Mouse (Mus musculus): ENCODE data around the gene Slc2a2. TPM values are rescaled to one million over a fixed set of nuclear protein-coding genes. Genes with fewer than 3 reads are reported as not detected.
"Not testable (repeated sequence)": the region's sequence is repeated elsewhere in the genome, so short reads cannot be mapped to it uniquely, and the experiment has no call there.

Gene Slc2a2
- polyA plus RNA-seq, 1 experiment from 2014 or later: 0.17 TPM

- Histone ChIP-seq H3K4me3 (no peak overlapping the region), H3K4me1 (replicated peaks) (no peaks in the 10 kb centered on the region), H3K27me3 (replicated peaks) (no peaks in the 10 kb centered on the region), H3K27ac (ENCODE audit: poor library complexity, severe bottlenecking) (no peak overlapping the region), H3K9ac (no peak overlapping the region), H3K36me3 (no peaks in the 10 kb centered on the region), H3K4me2 (no peak overlapping the region), H3K9me3 (replicated peaks) (no peaks in the 10 kb centered on the region)
- no peak for ATAC-seq (ENCODE audit: insufficient number of reproducible peaks, low FRiP score)
- WGBS: 75% methylated on average over 3 of the region's 3 CpGs
Measured at GRCm38 (mm10) chr3:28768222-28768621, 70.5 kb downstream of the Slc2a2 start.

- not testable (repeated sequence) for H3K9ac ChIP-seq; H3K27me3 ChIP-seq (replicated peaks); ATAC-seq (ENCODE audit: insufficient number of reproducible peaks, low FRiP score); H3K36me3 ChIP-seq; H3K4me3 ChIP-seq; H3K9me3 ChIP-seq (replicated peaks); H3K4me2 ChIP-seq; H3K27ac ChIP-seq (ENCODE audit: poor library complexity, severe bottlenecking)
- H3K4me1 ChIP-seq (replicated peaks): peaks cover 11% of the 10 kb centered on the region
- whole genome bisulfite sequencing: 60% methylated on average over 4 of the region's 4 CpGs
Measured at GRCm38 (mm10) chr3:28772919-28773318, 75.2 kb downstream of the Slc2a2 start.

GRCm38 (mm10) chr3:28775361-28775760, 77.7 kb downstream of the Slc2a2 start:
- Histone ChIP-seq H3K36me3 (no peaks in the 10 kb centered on the region), H3K27me3 (replicated peaks) (no peaks in the 10 kb centered on the region), H3K27ac (ENCODE audit: poor library complexity, severe bottlenecking) (no peak overlapping the region), H3K4me1 (replicated peaks) (peaks cover 11% of the 10 kb centered on the region), H3K9ac (no peak overlapping the region), H3K4me3 (no peak overlapping the region), H3K4me2 (peak overlapping the region; percentile 22; the same call in 1 of the 2 replicates), H3K9me3 (replicated peaks) (0 out of 2 replicates have a peak, but pooled peaks cover 3% of the 10 kb centered on the region)
- 43% methylated on average over 7 of the region's 7 CpGs for WGBS
- no peak for ATAC-seq (ENCODE audit: insufficient number of reproducible peaks, low FRiP score)

GRCm38 (mm10) chr3:28775958-28776357, 78.3 kb downstream of the Slc2a2 start:
- WGBS: 15% methylated on average over 1 of the region's 1 CpGs
- H3K27me3 ChIP-seq (replicated peaks): no peaks in the 10 kb centered on the region
- no peak overlapping the region for H3K9ac ChIP-seq
- 0 out of 2 replicates have a peak, but pooled peaks cover 3% of the 10 kb centered on the region for H3K9me3 ChIP-seq (replicated peaks)
- no peaks in the 10 kb centered on the region for H3K36me3 ChIP-seq
- peak; percentile 71 for ATAC-seq (ENCODE audit: insufficient number of reproducible peaks, low FRiP score)
- peaks cover 14% of the 10 kb centered on the region for H3K4me1 ChIP-seq (replicated peaks)
- no peak overlapping the region for H3K27ac ChIP-seq (ENCODE audit: poor library complexity, severe bottlenecking)
- H3K4me3 ChIP-seq: no peak overlapping the region
- H3K4me2 ChIP-seq: peak overlapping the region; percentile 22; the same call in 1 of the 2 replicates

GRCm38 (mm10) chr3:28776491-28776890, 78.8 kb downstream of the Slc2a2 start:
- ATAC-seq (ENCODE audit: insufficient number of reproducible peaks, low FRiP score): peak; percentile 46; the same call in 1 of the 2 replicates
- no peaks in the 10 kb centered on the region for H3K36me3 ChIP-seq
- no peak overlapping the region for H3K27ac ChIP-seq (ENCODE audit: poor library complexity, severe bottlenecking)
- 70% methylated on average over 1 of the region's 1 CpGs for WGBS
- H3K27me3 ChIP-seq (replicated peaks): no peaks in the 10 kb centered on the region
- H3K4me1 ChIP-seq (replicated peaks): peaks cover 14% of the 10 kb centered on the region
- 0 out of 2 replicates have a peak, but pooled peaks cover 3% of the 10 kb centered on the region for H3K9me3 ChIP-seq (replicated peaks)
- no peak overlapping the region for H3K9ac ChIP-seq
- no peak overlapping the region for H3K4me2 ChIP-seq
- H3K4me3 ChIP-seq: no peak overlapping the region

- Histone ChIP-seq H3K27me3 (replicated peaks) (no peaks in the 10 kb centered on the region), H3K4me3 (peak overlapping the region; percentile 95; the same call in 1 of the 2 replicates), H3K9me3 (replicated peaks) (0 out of 2 replicates have a peak, but pooled peaks cover 3% of the 10 kb centered on the region), H3K4me2 (peak overlapping the region; percentile 98), H3K36me3 (peaks cover 4% of the 10 kb centered on the region; the same call in 1 of the 2 replicates), H3K27ac (ENCODE audit: poor library complexity, severe bottlenecking) (no peak overlapping the region), H3K4me1 (replicated peaks) (peaks cover 17% of the 10 kb centered on the region), H3K9ac (no peak overlapping the region)
- WGBS: 73% methylated on average over 9 of the region's 9 CpGs
- no peak for ATAC-seq (ENCODE audit: insufficient number of reproducible peaks, low FRiP score)
Measured at GRCm38 (mm10) chr3:28780511-28780910, 82.8 kb downstream of the Slc2a2 start.

Other genes starting within 250 kb of the Slc2a2 start
- 16.0 and 17.6 TPM in 2 replicates for gene Eif5a2, start 83.4 kb downstream of the Slc2a2 start, polyA plus RNA-seq (2016; fragmentation: Nextera tagmentation; extraction: Ambion mirVana)
- 328 and 330 TPM in 2 replicates for gene Rpl22l1, start 107.5 kb downstream of the Slc2a2 start, polyA plus RNA-seq (2016; fragmentation: Nextera tagmentation; extraction: Ambion mirVana)
- gene Gm1527, start 194.7 kb downstream of the Slc2a2 start, polyA plus RNA-seq (2016; fragmentation: Nextera tagmentation; extraction: Ambion mirVana): not detected in 2 replicates